Mouse (Mus musculus) right cerebral cortex, postnatal 14 days (tissue): ENCODE data around the gene Cmss1.

Source experiments
- DNase-seq: peaks from one replicate; pipeline ENCODE4 v3.0.0; 2022

Gene Cmss1

GRCm38 (mm10) chr16:57606444-57607227 is at the start of gene Cmss1:
TSS of gene Cmss1 (minus strand) at chr16:57606864.
- peak; percentile 87 for DNase-seq

GRCm38 (mm10) chr16:57649888-57650287 is 43.2 kb upstream of the Cmss1 start:
- no peak for DNase-seq

GRCm38 (mm10) chr16:57641346-57641885 is 34.8 kb upstream of the Cmss1 start:
- DNase-seq: no peak

- no peak for DNase-seq
These were observed 28.1 kb upstream of the Cmss1 start for GRCm38 (mm10) chr16:57634766-57635165.

- peak; percentile 76 for DNase-seq
These were observed 27.5 kb upstream of the Cmss1 start for GRCm38 (mm10) chr16:57634191-57634590.

- DNase-seq: peak; percentile 30
These were observed 5.1 kb upstream of the Cmss1 start for GRCm38 (mm10) chr16:57611768-57612167.

GRCm38 (mm10) chr16:57601031-57601430 is 5.6 kb downstream of the Cmss1 start:
- no peak for DNase-seq

GRCm38 (mm10) chr16:57597295-57597957 is 9.2 kb downstream of the Cmss1 start:
- no peak for DNase-seq

GRCm38 (mm10) chr16:57593422-57594157 is 13.1 kb downstream of the Cmss1 start:
- no peak for DNase-seq

- no peak for DNase-seq
These were observed 21.5 kb downstream of the Cmss1 start for GRCm38 (mm10) chr16:57585201-57585600.

- no peak for DNase-seq
These were observed 24.7 kb downstream of the Cmss1 start for GRCm38 (mm10) chr16:57582008-57582407.

GRCm38 (mm10) chr16:57580041-57580440 is 26.6 kb downstream of the Cmss1 start:
- no peak for DNase-seq

- no peak for DNase-seq
These were observed 29.1 kb downstream of the Cmss1 start for GRCm38 (mm10) chr16:57577519-57577918.

- no peak for DNase-seq
These were observed 30.8 kb downstream of the Cmss1 start for GRCm38 (mm10) chr16:57575764-57576388.

GRCm38 (mm10) chr16:57573831-57574230 is 32.8 kb downstream of the Cmss1 start:
- no peak for DNase-seq

GRCm38 (mm10) chr16:57570789-57571311 is 35.8 kb downstream of the Cmss1 start:
- no peak for DNase-seq

- DNase-seq: no peak
These were observed 37.8 kb downstream of the Cmss1 start for GRCm38 (mm10) chr16:57568648-57569404.

- no peak for DNase-seq
These were observed 40.4 kb downstream of the Cmss1 start for GRCm38 (mm10) chr16:57566215-57566614.

GRCm38 (mm10) chr16:57564807-57565206 is 41.9 kb downstream of the Cmss1 start:
- no peak for DNase-seq

GRCm38 (mm10) chr16:57563453-57563852 is 43.2 kb downstream of the Cmss1 start:
- no peak for DNase-seq

GRCm38 (mm10) chr16:57560185-57560584 is 46.5 kb downstream of the Cmss1 start:
- DNase-seq: no peak

- DNase-seq: no peak
These were observed 48.4 kb downstream of the Cmss1 start for GRCm38 (mm10) chr16:57558258-57558657.
